Mouse (Mus musculus) testis, adult 2 months (tissue): ENCODE measurements at regions not wholly inside any gene's neighbourhood (a gene's known extent, or its start where the extent isn't known, plus 50 kb on each side); places are given as distances from the start of the nearest gene placed in this dataset.

Experiments
- CTCF ChIP-seq: fragments of 200-500 bp; IDR thresholded peaks from 2 replicates; pipeline ENCODE4 v1.5.1; 2012; ENCODE audit warnings: low read depth, mild to moderate bottlenecking, inconsistent platforms, low read length, moderate library complexity; ENCODE audit not compliant: control insufficient read depth, insufficient read depth, insufficient replicate concordance
- POLR2A ChIP-seq: fragments of 200-500 bp; IDR thresholded peaks from 2 replicates; pipeline ENCODE4 v1.6.1; 2012; ENCODE audit warnings: low read depth, mild to moderate bottlenecking, inconsistent platforms, low read length, moderate library complexity; ENCODE audit not compliant: control insufficient read depth

DNA sequence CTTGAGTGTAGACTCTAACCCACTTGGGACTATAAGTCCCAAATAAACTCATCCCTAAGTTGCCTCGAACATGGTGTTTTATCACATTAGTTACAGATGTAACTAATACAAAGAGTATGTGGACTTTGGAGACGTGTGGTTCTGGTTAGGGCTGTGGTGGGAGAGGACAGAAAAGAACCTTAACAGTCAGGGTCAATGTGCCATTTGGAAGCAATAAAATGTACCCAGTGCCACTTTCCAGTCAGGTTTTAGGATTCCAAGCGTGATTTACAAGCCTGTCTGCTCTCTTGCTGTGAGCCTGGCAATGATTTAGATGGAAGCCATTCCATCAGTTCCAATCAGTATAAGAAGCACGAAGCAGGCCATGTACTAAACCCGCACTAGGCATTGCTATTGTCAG, 65.2 kb upstream of the D16Ertd472e start:
- no peak for TF ChIP-seq POLR2A
- no peak for TF ChIP-seq CTCF
